Mouse (Mus musculus) brain, embryonic 14.5 days (tissue): Measurements from ENCODE around the gene 1700020D05Rik.

Experiments used
- CTCF ChIP-seq: fragments of 200-500 bp; IDR thresholded peaks from 2 replicates; pipeline ENCODE4 v1.5.1; 2012; ENCODE audit warnings: inconsistent platforms, mild to moderate bottlenecking, moderate library complexity, borderline replicate concordance; ENCODE audit not compliant: insufficient read depth, insufficient read length; ENCODE audit errors: extremely low read depth
- POLR2A ChIP-seq: fragments of 200-500 bp; IDR thresholded peaks from 2 replicates; pipeline ENCODE4 v1.6.1; 2012; ENCODE audit warnings: mild to moderate bottlenecking, inconsistent platforms, borderline replicate concordance; ENCODE audit not compliant: poor library complexity, insufficient read depth, insufficient read length, severe bottlenecking; ENCODE audit errors: extremely low read depth

DNA sequence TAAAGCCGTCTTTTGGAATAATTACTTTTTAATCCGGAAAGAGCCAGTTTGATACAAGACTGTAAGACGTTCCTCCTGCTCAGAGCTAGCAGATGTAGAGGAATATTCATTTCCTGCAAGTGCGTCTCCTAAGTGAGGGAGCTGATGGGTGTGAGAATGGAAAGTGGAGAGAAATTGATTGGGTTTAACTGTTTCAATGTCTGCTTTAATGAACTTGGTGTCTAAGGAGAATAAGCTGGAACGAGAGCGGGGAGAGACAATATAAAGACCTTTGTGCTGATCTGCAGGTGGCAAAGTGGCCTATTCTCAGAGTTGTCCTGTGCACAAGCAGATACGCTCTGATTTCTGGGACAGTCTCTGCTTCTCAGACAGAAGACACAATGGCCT, 26.5 kb upstream of the 1700020D05Rik start:
- TF ChIP-seq POLR2A, result no peak
- TF ChIP-seq CTCF, result no peak
